Mouse (Mus musculus): ENCODE measurements around the gene Ccdc6. TPM values are rescaled to one million over a fixed set of nuclear protein-coding genes. Genes with fewer than 3 reads are reported as not detected.
"Not testable (repeated sequence)": the region's sequence is repeated elsewhere in the genome, so short reads cannot be mapped to it uniquely, and the experiment has no call there.

Ccdc6 gene
- total RNA-seq, 1 experiment from 2014 or later: 9.9 TPM

GRCm38 (mm10) chr10:70186586-70186985, 89.7 kb downstream of the Ccdc6 start:
- no peak for ATAC-seq (replicated peaks; ENCODE audit: insufficient number of reproducible peaks, low FRiP score, low TSS enrichment, poor library complexity, severe bottlenecking)

- ATAC-seq (replicated peaks; ENCODE audit: insufficient number of reproducible peaks, low FRiP score, low TSS enrichment, poor library complexity, severe bottlenecking): no peak
These were observed 92.9 kb downstream of the Ccdc6 start for GRCm38 (mm10) chr10:70189864-70190263.

GRCm38 (mm10) chr10:70194283-70194682, 97.4 kb downstream of the Ccdc6 start:
- no peak for ATAC-seq (replicated peaks; ENCODE audit: insufficient number of reproducible peaks, low FRiP score, low TSS enrichment, poor library complexity, severe bottlenecking)

GRCm38 (mm10) chr10:70195279-70195678, 98.4 kb downstream of the Ccdc6 start:
- peak; percentile 45; the same call in 1 of the 2 replicates for ATAC-seq (replicated peaks; ENCODE audit: insufficient number of reproducible peaks, low FRiP score, low TSS enrichment, poor library complexity, severe bottlenecking)

- ATAC-seq (replicated peaks; ENCODE audit: insufficient number of reproducible peaks, low FRiP score, low TSS enrichment, poor library complexity, severe bottlenecking): no peak
These were observed 98.9 kb downstream of the Ccdc6 start for GRCm38 (mm10) chr10:70195786-70196185.

- no peak for ATAC-seq (replicated peaks; ENCODE audit: insufficient number of reproducible peaks, low FRiP score, low TSS enrichment, poor library complexity, severe bottlenecking)
These were observed 99.7 kb downstream of the Ccdc6 start for GRCm38 (mm10) chr10:70196666-70197065.

GRCm38 (mm10) chr10:70197601-70198000, 100.7 kb downstream of the Ccdc6 start:
- ATAC-seq (replicated peaks; ENCODE audit: insufficient number of reproducible peaks, low FRiP score, low TSS enrichment, poor library complexity, severe bottlenecking): 0 out of 2 replicates have a peak, but pooled peaks have one; percentile 38

GRCm38 (mm10) chr10:70198012-70198411, 101.1 kb downstream of the Ccdc6 start:
- ATAC-seq (replicated peaks; ENCODE audit: insufficient number of reproducible peaks, low FRiP score, low TSS enrichment, poor library complexity, severe bottlenecking): no peak

GRCm38 (mm10) chr10:70198951-70199463, 102.1 kb downstream of the Ccdc6 start:
- ATAC-seq (replicated peaks; ENCODE audit: insufficient number of reproducible peaks, low FRiP score, low TSS enrichment, poor library complexity, severe bottlenecking): no peak

- no peak for ATAC-seq (replicated peaks; ENCODE audit: insufficient number of reproducible peaks, low FRiP score, low TSS enrichment, poor library complexity, severe bottlenecking)
These were observed 102.7 kb downstream of the Ccdc6 start for GRCm38 (mm10) chr10:70199466-70200210.

GRCm38 (mm10) chr10:70200889-70201500, 104.1 kb downstream of the Ccdc6 start:
- no peak for ATAC-seq (replicated peaks; ENCODE audit: insufficient number of reproducible peaks, low FRiP score, low TSS enrichment, poor library complexity, severe bottlenecking)

- ATAC-seq (replicated peaks; ENCODE audit: insufficient number of reproducible peaks, low FRiP score, low TSS enrichment, poor library complexity, severe bottlenecking): no peak
These were observed 107.8 kb downstream of the Ccdc6 start, which contains the start of gene Mrln for GRCm38 (mm10) chr10:70204505-70205399. TSS of gene Mrln (plus strand) at chr10:70204664.

GRCm38 (mm10) chr10:70211281-70211680, 114.4 kb downstream of the Ccdc6 start:
- no peak for ATAC-seq (replicated peaks; ENCODE audit: insufficient number of reproducible peaks, low FRiP score, low TSS enrichment, poor library complexity, severe bottlenecking)

GRCm38 (mm10) chr10:70220971-70221370, 124.0 kb downstream of the Ccdc6 start:
- ATAC-seq (replicated peaks; ENCODE audit: insufficient number of reproducible peaks, low FRiP score, low TSS enrichment, poor library complexity, severe bottlenecking): no peak

GRCm38 (mm10) chr10:70222231-70222630, 125.3 kb downstream of the Ccdc6 start:
- ATAC-seq (replicated peaks; ENCODE audit: insufficient number of reproducible peaks, low FRiP score, low TSS enrichment, poor library complexity, severe bottlenecking): not testable (repeated sequence)

GRCm38 (mm10) chr10:70224571-70224970, 127.7 kb downstream of the Ccdc6 start:
- no peak for ATAC-seq (replicated peaks; ENCODE audit: insufficient number of reproducible peaks, low FRiP score, low TSS enrichment, poor library complexity, severe bottlenecking)

GRCm38 (mm10) chr10:70225760-70226159, 128.8 kb downstream of the Ccdc6 start:
- no peak for ATAC-seq (replicated peaks; ENCODE audit: insufficient number of reproducible peaks, low FRiP score, low TSS enrichment, poor library complexity, severe bottlenecking)

GRCm38 (mm10) chr10:70226608-70227007, 129.7 kb downstream of the Ccdc6 start:
- ATAC-seq (replicated peaks; ENCODE audit: insufficient number of reproducible peaks, low FRiP score, low TSS enrichment, poor library complexity, severe bottlenecking): no peak

- ATAC-seq (replicated peaks; ENCODE audit: insufficient number of reproducible peaks, low FRiP score, low TSS enrichment, poor library complexity, severe bottlenecking): no peak
These were observed 133.4 kb downstream of the Ccdc6 start for GRCm38 (mm10) chr10:70230352-70230751.

Measured in monocyte, adult 5-6 weeks (primary cell).